Mouse (Mus musculus) intestine, embryonic 14.5 days (tissue): ENCODE measurements around the gene Hes5. TPM values are rescaled to one million over a fixed set of nuclear protein-coding genes. Genes with fewer than 3 reads are reported as not detected.

Experiments
- ATAC-seq: fragments of 200-750 bp; cut with Nextera tagmentation; replicated peaks from 2 replicates; pipeline ENCODE4 v1.8.0; 2017; ENCODE audit warnings: low read depth, moderate number of reproducible peaks, moderate TSS enrichment, moderate library complexity; ENCODE audit not compliant: low FRiP score, low TSS enrichment
- DNase-seq: peaks from one replicate; pipeline ENCODE4 v3.0.0-alpha.2; 2018; ENCODE audit warnings: low spot score
- H3K27ac ChIP-seq: fragments of 300-500 bp; sonication (generic); 2 replicates; pipeline ENCODE4 v1.5.1; 2014; ENCODE audit warnings: low read depth, mild to moderate bottlenecking, control low read depth
- H3K27me3 ChIP-seq: fragments of 300-500 bp; sonication (generic); replicated peaks from 2 replicates; pipeline ENCODE4 v1.6.1; 2014; ENCODE audit warnings: low read length, control low read depth; ENCODE audit not compliant: control insufficient read depth, insufficient read depth
- H3K36me3 ChIP-seq: fragments of 300-500 bp; sonication (generic); 2 replicates; pipeline ENCODE4 v1.6.1; 2014; ENCODE audit warnings: low read length, control low read depth; ENCODE audit not compliant: control insufficient read depth, insufficient read depth
- H3K4me1 ChIP-seq: fragments of 300-500 bp; sonication (generic); replicated peaks from 2 replicates; pipeline ENCODE4 v1.6.1; 2014; ENCODE audit warnings: low read length, control low read depth, mixed read lengths; ENCODE audit not compliant: control insufficient read depth, insufficient read depth
- H3K4me2 ChIP-seq: fragments of 300-500 bp; sonication (generic); 2 replicates; pipeline ENCODE4 v1.6.1; 2014; ENCODE audit warnings: low read length
- H3K4me3 ChIP-seq: fragments of 300-500 bp; sonication (generic); 2 replicates; pipeline ENCODE4 v1.5.1; 2014; ENCODE audit warnings: low read depth, low read length, control low read depth, mixed read lengths
- H3K9ac ChIP-seq: fragments of 300-500 bp; sonication (generic); 2 replicates; pipeline ENCODE4 v1.6.1; 2014; ENCODE audit warnings: mild to moderate bottlenecking, low read length
- H3K9me3 ChIP-seq: fragments of 300-500 bp; sonication (generic); 2 replicates; pipeline ENCODE4 v1.6.1; 2016; ENCODE audit warnings: low read length, control low read depth; ENCODE audit not compliant: control insufficient read depth
- WGBS: fragments of 180-500 bp; shearing (Covaris S2); extraction: QIAGEN DNeasy Blood & Tissue Kit; methylation state at CpG from one replicate; pipeline ENCODE4 v1.1.7; 2014; 5-methylcytosine and 5-hydroxymethylcytosine counted together
- polyA plus RNA-seq: library from polyadenylated mRNA; unstranded; fragments of >200 nt; fragmentation: Nextera tagmentation; extraction: Ambion mirVana; gene quantifications from 2 replicates; pipeline ENCODE4 v1.2.1, GENCODE M21; 2014

The Hes5 gene
- polyA plus RNA-seq, 1 experiment from 2014 or later = 1.8 TPM

DNA sequence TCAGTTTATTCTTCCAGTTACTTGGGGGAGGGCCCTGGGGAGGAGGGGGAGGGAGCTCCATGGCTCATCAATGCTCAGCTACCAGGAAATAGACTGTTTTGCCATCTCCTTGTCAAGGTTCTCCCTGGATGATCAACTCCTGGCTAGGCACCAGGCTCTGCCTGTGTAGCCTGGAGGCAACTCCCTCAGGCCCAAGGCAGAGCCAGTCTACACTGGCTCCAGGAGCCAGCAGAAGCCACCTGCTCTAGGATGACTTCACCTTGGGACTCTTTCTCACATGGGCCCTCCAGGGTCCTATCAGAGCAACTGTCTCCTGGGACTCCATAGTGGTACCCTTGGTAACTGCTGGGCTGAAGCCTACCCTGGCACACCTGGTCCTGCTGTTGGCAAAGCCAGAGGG, 47.4 kb downstream of the Hes5 start:
- H3K9ac ChIP-seq = no peak overlapping the region
- DNase-seq (no peak), ATAC-seq (no peak)
- no peaks in the 10 kb centered on the region for H3K36me3 ChIP-seq
- H3K27ac ChIP-seq = no peak overlapping the region
- no peaks in the 10 kb centered on the region for H3K9me3 ChIP-seq
- no peak overlapping the region for H3K4me3 ChIP-seq
- no peaks in the 10 kb centered on the region for H3K4me1 ChIP-seq
- no peaks in the 10 kb centered on the region for H3K27me3 ChIP-seq
- H3K4me2 ChIP-seq = no peak overlapping the region

DNA sequence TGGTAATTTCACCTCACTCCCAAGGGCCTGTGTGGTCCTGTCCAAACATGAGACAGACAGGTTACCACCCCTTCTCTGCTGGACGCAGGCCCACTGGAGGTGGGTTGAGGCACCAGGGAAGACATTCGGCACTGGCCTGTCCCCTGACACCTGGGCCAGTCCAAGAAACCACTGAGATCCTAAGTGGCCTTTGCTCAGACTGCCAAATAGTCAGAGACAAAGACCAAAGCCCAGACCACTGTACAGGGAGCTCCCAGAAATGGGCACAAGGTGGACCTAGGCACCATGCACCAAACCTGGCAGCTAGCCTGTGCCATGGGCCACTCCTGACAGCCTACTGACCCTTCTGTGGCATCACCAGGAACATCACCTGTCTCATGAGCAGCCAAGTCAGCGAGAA, 48.5 kb downstream of the Hes5 start:
- ATAC-seq (no peak), DNase-seq (no peak)
- Histone ChIP-seq H3K4me2 (no peak overlapping the region), H3K27ac (no peak overlapping the region), H3K4me1 (no peaks in the 10 kb centered on the region), H3K27me3 (no peaks in the 10 kb centered on the region), H3K36me3 (no peaks in the 10 kb centered on the region), H3K4me3 (no peak overlapping the region), H3K9me3 (no peaks in the 10 kb centered on the region), H3K9ac (no peak overlapping the region)
- 87% methylated on average over 3 of the region's 3 CpGs for WGBS

DNA sequence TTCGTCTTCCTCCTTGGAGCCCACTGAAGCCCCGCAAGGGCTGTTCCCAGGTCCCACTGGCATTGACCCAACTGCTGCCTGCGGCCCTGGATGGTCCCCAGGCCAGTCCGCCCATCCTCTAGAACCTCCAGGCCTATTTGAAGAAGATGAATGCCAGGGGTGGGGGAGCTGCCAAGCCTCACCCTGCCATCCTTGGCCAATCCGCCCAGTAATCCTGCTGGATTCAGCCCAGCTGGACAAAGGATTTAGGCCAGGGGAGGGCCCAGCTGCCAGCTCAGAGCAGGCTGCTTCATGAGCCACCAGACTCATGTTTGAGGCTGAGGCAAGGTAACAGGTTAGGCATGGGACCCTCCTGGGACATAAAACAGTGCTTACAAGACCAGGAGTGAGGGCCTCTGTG, 50.1 kb downstream of the Hes5 start:
- Histone ChIP-seq H3K27ac (no peak overlapping the region), H3K9ac (no peak overlapping the region), H3K4me1 (no peaks in the 10 kb centered on the region), H3K9me3 (no peaks in the 10 kb centered on the region), H3K4me3 (no peak overlapping the region), H3K36me3 (no peaks in the 10 kb centered on the region), H3K4me2 (no peak overlapping the region), H3K27me3 (no peaks in the 10 kb centered on the region)
- no peak for ATAC-seq
- no peak for DNase-seq
- 91% methylated on average over 5 of the region's 5 CpGs for WGBS

DNA sequence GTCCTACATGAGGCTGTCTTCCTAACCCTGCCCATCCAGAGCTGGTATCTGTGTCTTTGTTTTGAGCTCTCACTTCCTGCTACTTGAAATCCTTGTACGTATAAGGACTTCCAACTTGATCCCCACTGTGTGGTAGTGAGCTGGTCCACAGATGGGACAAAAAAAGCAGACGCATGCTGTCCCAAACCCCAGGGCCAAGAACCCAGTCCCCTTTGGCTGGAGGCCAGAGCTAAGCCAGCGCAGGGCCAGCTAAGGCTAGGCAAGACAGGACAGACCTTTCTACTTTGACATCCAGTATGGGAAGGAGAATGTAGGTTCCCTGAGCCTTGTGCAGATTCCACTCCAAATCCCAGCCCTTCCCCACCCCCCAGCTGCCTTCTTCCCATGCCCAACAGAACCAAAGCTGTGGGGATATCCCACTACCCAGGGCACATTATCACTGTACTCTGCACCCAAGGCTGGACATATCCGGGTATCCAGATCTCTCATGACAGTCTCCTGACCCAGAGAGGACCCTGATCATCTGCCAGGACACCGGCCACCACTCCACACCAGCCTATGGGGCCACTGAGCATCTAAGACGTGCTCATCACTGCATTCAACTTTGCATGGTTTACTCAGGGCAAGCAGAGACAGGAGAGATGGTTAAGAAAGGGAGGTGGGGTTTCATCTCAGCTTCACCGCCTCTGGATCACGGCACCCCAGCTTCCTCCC, 50.7 kb downstream of the Hes5 start:
- DNase-seq = no peak
- no peak overlapping the region for H3K4me3 ChIP-seq
- no peak for ATAC-seq
- no peak overlapping the region for H3K27ac ChIP-seq
- no peak overlapping the region for H3K9ac ChIP-seq
- no peaks in the 10 kb centered on the region for H3K4me1 ChIP-seq
- H3K36me3 ChIP-seq = no peaks in the 10 kb centered on the region
- no peak overlapping the region for H3K4me2 ChIP-seq
- 76% methylated on average over 8 of the region's 8 CpGs for WGBS
- H3K27me3 ChIP-seq = no peaks in the 10 kb centered on the region
- H3K9me3 ChIP-seq = no peaks in the 10 kb centered on the region

Other genes with a start within 250 kb of the Hes5 start
- gene Ttc34, start 123.5 kb upstream of the Hes5 start, polyA plus RNA-seq = 0.12 and 0.30 TPM in 2 replicates
- not detected in 2 replicates for gene Mmel1, start 91.3 kb upstream of the Hes5 start, polyA plus RNA-seq
- 37.1 and 39.8 TPM in 2 replicates for gene Fam213b, start 61.8 kb upstream of the Hes5 start, polyA plus RNA-seq
- gene Tnfrsf14, start 32.4 kb upstream of the Hes5 start, polyA plus RNA-seq = 1.5 and 1.6 TPM in 2 replicates
- gene Pank4, start 3.2 kb downstream of the Hes5 start, polyA plus RNA-seq = 45.4 and 46.7 TPM in 2 replicates
- 12.8 and 13.3 TPM in 2 replicates for gene Plch2, start 95.9 kb downstream of the Hes5 start, polyA plus RNA-seq
- gene Pex10, start 106.1 kb downstream of the Hes5 start, polyA plus RNA-seq = 6.5 and 8.9 TPM in 2 replicates
- 188 and 191 TPM in 2 replicates for gene Rer1, start 125.5 kb downstream of the Hes5 start, polyA plus RNA-seq
- 3.8 and 5.5 TPM in 2 replicates for gene Morn1, start 125.7 kb downstream of the Hes5 start, polyA plus RNA-seq